Mouse (Mus musculus) thymus, postnatal 4 days (tissue): ENCODE measurements around the gene Aldh1a1.
"Not testable (repeated sequence)": the region's sequence is repeated elsewhere in the genome, so short reads cannot be mapped to it uniquely, and the experiment has no call there.

Experiments
- DNase-seq: peaks from one replicate; pipeline ENCODE4 v3.0.0; 2021

The Aldh1a1 gene

GRCm38 (mm10) chr19:20557211-20557610 lies 64.7 kb downstream of the Aldh1a1 start:
- no peak for DNase-seq

- no peak for DNase-seq
These were observed 65.6 kb downstream of the Aldh1a1 start for GRCm38 (mm10) chr19:20558069-20558468.

GRCm38 (mm10) chr19:20558544-20558943 lies 66.0 kb downstream of the Aldh1a1 start:
- no peak for DNase-seq

- DNase-seq, result no peak
These were observed 66.4 kb downstream of the Aldh1a1 start for GRCm38 (mm10) chr19:20558952-20559351.

GRCm38 (mm10) chr19:20559952-20560351 lies 67.4 kb downstream of the Aldh1a1 start:
- DNase-seq, result no peak

GRCm38 (mm10) chr19:20562396-20562795 lies 69.9 kb downstream of the Aldh1a1 start:
- no peak for DNase-seq

- no peak for DNase-seq
These were observed 73.8 kb downstream of the Aldh1a1 start for GRCm38 (mm10) chr19:20566294-20566693.

- no peak for DNase-seq
These were observed 74.5 kb downstream of the Aldh1a1 start for GRCm38 (mm10) chr19:20567039-20567438.

GRCm38 (mm10) chr19:20576984-20577383 lies 84.5 kb downstream of the Aldh1a1 start:
- no peak for DNase-seq

GRCm38 (mm10) chr19:20577429-20577828 lies 84.9 kb downstream of the Aldh1a1 start:
- no peak for DNase-seq

GRCm38 (mm10) chr19:20599951-20600350 lies 107.4 kb downstream of the Aldh1a1 start:
- no peak for DNase-seq

- no peak for DNase-seq
These were observed 109.2 kb downstream of the Aldh1a1 start for GRCm38 (mm10) chr19:20601739-20602138.

- DNase-seq, result no peak
These were observed 110.7 kb downstream of the Aldh1a1 start for GRCm38 (mm10) chr19:20603212-20603611.

- no peak for DNase-seq
These were observed 111.4 kb downstream of the Aldh1a1 start for GRCm38 (mm10) chr19:20603866-20604265.

- no peak for DNase-seq
These were observed 121.9 kb downstream of the Aldh1a1 start for GRCm38 (mm10) chr19:20614252-20614930.

GRCm38 (mm10) chr19:20622434-20622833 lies 129.9 kb downstream of the Aldh1a1 start:
- no peak for DNase-seq

GRCm38 (mm10) chr19:20623416-20623815 lies 130.9 kb downstream of the Aldh1a1 start:
- no peak for DNase-seq

GRCm38 (mm10) chr19:20631020-20631419 lies 138.5 kb downstream of the Aldh1a1 start:
- no peak for DNase-seq

- no peak for DNase-seq
These were observed 141.6 kb downstream of the Aldh1a1 start for GRCm38 (mm10) chr19:20633876-20634691.

GRCm38 (mm10) chr19:20644346-20644745 lies 151.8 kb downstream of the Aldh1a1 start:
- DNase-seq, result no peak

- not testable (repeated sequence) for DNase-seq
These were observed 155.0 kb downstream of the Aldh1a1 start for GRCm38 (mm10) chr19:20647496-20647895.

GRCm38 (mm10) chr19:20650008-20650407 lies 157.5 kb downstream of the Aldh1a1 start:
- no peak for DNase-seq

GRCm38 (mm10) chr19:20653082-20653676 lies 160.7 kb downstream of the Aldh1a1 start:
- no peak for DNase-seq
